Mouse (Mus musculus): Measurements from ENCODE around the gene Hk1.

- peak; percentile 89 for TF ChIP-seq CTCF (conservative IDR thresholded peaks at IDR 0.05; ENCODE audit: insufficient read depth, insufficient read length, low read depth, low read length)
- TF ChIP-seq POLR2A (IDR thresholded peaks at IDR 0.05; ENCODE audit: low read depth, low read length) = no peak
These were observed 31.2 kb upstream of the Hk1 start for GRCm38 (mm10) chr10:62410943-62411342.

All from kidney, adult 2 months (tissue).